Mouse (Mus musculus) kidney, postnatal 0 days (tissue): ENCODE measurements at regions not wholly inside any gene's neighbourhood (a gene's known extent, or its start where the extent isn't known, plus 50 kb on each side); places are given as distances from the start of the nearest gene placed in this dataset.

ENCODE experiments used
- ATAC-seq: fragments of 200-750 bp; cut with Nextera tagmentation; replicated peaks from 2 replicates; pipeline ENCODE4 v1.8.0; 2017; ENCODE audit warnings: low read depth, moderate number of reproducible peaks, moderate TSS enrichment, moderate library complexity; ENCODE audit not compliant: low FRiP score
- DNase-seq: peaks from one replicate; pipeline ENCODE4 v3.0.0-alpha.2; 2016; ENCODE audit warnings: low spot score
- H3K27ac ChIP-seq: fragments of 300-500 bp; sonication (generic); 2 replicates; pipeline ENCODE4 v1.5.1; 2014; ENCODE audit warnings: mild to moderate bottlenecking
- H3K27me3 ChIP-seq: fragments of 300-500 bp; sonication (generic); 2 replicates; pipeline ENCODE4 v1.6.1; 2014; ENCODE audit warnings: low read length, mixed read lengths; ENCODE audit not compliant: insufficient read depth
- H3K36me3 ChIP-seq: fragments of 300-500 bp; sonication (generic); 2 replicates; pipeline ENCODE4 v1.6.1; 2014; ENCODE audit warnings: low read length, mixed read lengths; ENCODE audit not compliant: insufficient read depth
- H3K4me1 ChIP-seq: fragments of 300-500 bp; sonication (generic); replicated peaks from 2 replicates; pipeline ENCODE4 v1.6.1; 2014; ENCODE audit warnings: antibody characterized with exemption, low read length, mixed read lengths; ENCODE audit not compliant: insufficient read depth
- H3K4me2 ChIP-seq: fragments of 300-500 bp; sonication (generic); 2 replicates; pipeline ENCODE4 v1.6.1; 2014; ENCODE audit warnings: mild to moderate bottlenecking, low read length, moderate library complexity, mixed read lengths
- H3K4me3 ChIP-seq: fragments of 300-500 bp; sonication (generic); replicated peaks from 2 replicates; pipeline ENCODE4 v1.5.1; 2014; ENCODE audit warnings: low read depth, low read length
- H3K9ac ChIP-seq: fragments of 300-500 bp; sonication (generic); 2 replicates; pipeline ENCODE4 v1.6.1; 2014; ENCODE audit warnings: low read depth, low read length
- H3K9me3 ChIP-seq: fragments of 300-500 bp; sonication (generic); replicated peaks from 2 replicates; pipeline ENCODE4 v1.6.1; 2016; ENCODE audit warnings: low read length, inconsistent platforms, mixed read lengths
- CTCF ChIP-seq: IDR thresholded peaks from 2 replicates; pipeline ENCODE4 v1.5.1; 2016; ENCODE audit warnings: antibody characterized with exemption, low read depth, mild to moderate bottlenecking, moderate library complexity
- WGBS: fragments of 180-500 bp; shearing (Covaris S2); extraction: QIAGEN DNeasy Blood & Tissue Kit; methylation state at CpG from one replicate; pipeline ENCODE4 v1.1.7; 2014; 5-methylcytosine and 5-hydroxymethylcytosine counted together

- Histone ChIP-seq H3K9ac (no peak overlapping the region), H3K4me1 (no peaks in the 10 kb centered on the region), H3K27me3 (no peaks in the 10 kb centered on the region), H3K27ac (no peak overlapping the region), H3K9me3 (no peaks in the 10 kb centered on the region), H3K36me3 (no peaks in the 10 kb centered on the region), H3K4me2 (no peak overlapping the region), H3K4me3 (no peak overlapping the region)
- no peak for ATAC-seq
- WGBS: 90% methylated on average over 1 of the region's 1 CpGs
- no peak for TF ChIP-seq CTCF
- no peak for DNase-seq
Observed at GRCm38 (mm10) chr11:18734075-18734474, 284.7 kb downstream of the Meis1 start.

- H3K27ac ChIP-seq: no peak overlapping the region
Observed at GRCm38 (mm10) chr11:18729742-18730141, 289.0 kb downstream of the Meis1 start.

GRCm38 (mm10) chr11:18722770-18723169, 296.0 kb downstream of the Meis1 start:
- no peaks in the 10 kb centered on the region for H3K36me3 ChIP-seq
- H3K27ac ChIP-seq: no peak overlapping the region
- H3K4me2 ChIP-seq: no peak overlapping the region
- ATAC-seq (no peak), DNase-seq (no peak)
- H3K9ac ChIP-seq: no peak overlapping the region
- no peaks in the 10 kb centered on the region for H3K4me1 ChIP-seq
- no peak overlapping the region for H3K4me3 ChIP-seq
- WGBS: 83% methylated on average over 8 of the region's 8 CpGs
- TF ChIP-seq CTCF: no peak
- no peaks in the 10 kb centered on the region for H3K27me3 ChIP-seq
- no peaks in the 10 kb centered on the region for H3K9me3 ChIP-seq

More at GRCm38 (mm10) chr11:18729742-18730141, 289.0 kb downstream of the Meis1 start:
- Histone ChIP-seq H3K27me3 (no peaks in the 10 kb centered on the region), H3K4me3 (no peak overlapping the region), H3K36me3 (no peaks in the 10 kb centered on the region), H3K9ac (no peak overlapping the region), H3K4me1 (no peaks in the 10 kb centered on the region), H3K9me3 (no peaks in the 10 kb centered on the region), H3K4me2 (no peak overlapping the region)
- 55% methylated on average over 4 of the region's 4 CpGs for WGBS
- DNase-seq: no peak
- ATAC-seq: no peak
- no peak for TF ChIP-seq CTCF

GRCm38 (mm10) chr11:18715851-18716126, 303.0 kb downstream of the Meis1 start:
- TF ChIP-seq CTCF: no peak
- H3K27me3 ChIP-seq: no peaks in the 10 kb centered on the region
- no peak overlapping the region for H3K27ac ChIP-seq
- H3K9ac ChIP-seq: no peak overlapping the region
- 27% methylated on average over 1 of the region's 1 CpGs for WGBS
- no peak overlapping the region for H3K4me3 ChIP-seq
- ATAC-seq (no peak; the same call in 1 of the 2 replicates), DNase-seq (no peak)
- H3K4me2 ChIP-seq: no peak overlapping the region
- H3K36me3 ChIP-seq: no peaks in the 10 kb centered on the region
- no peaks in the 10 kb centered on the region for H3K9me3 ChIP-seq
- H3K4me1 ChIP-seq: no peaks in the 10 kb centered on the region; the same call in 1 of the 2 replicates

- no peaks in the 10 kb centered on the region for H3K9me3 ChIP-seq
- no peak overlapping the region for H3K27ac ChIP-seq
- no peak overlapping the region for H3K9ac ChIP-seq
- ATAC-seq (no peak), DNase-seq (peak; percentile 82)
- no peak for TF ChIP-seq CTCF
- H3K4me3 ChIP-seq: no peak overlapping the region
- no peaks in the 10 kb centered on the region for H3K36me3 ChIP-seq
- H3K27me3 ChIP-seq: no peaks in the 10 kb centered on the region
- H3K4me2 ChIP-seq: no peak overlapping the region
- H3K4me1 ChIP-seq: no peaks in the 10 kb centered on the region; the same call in 1 of the 2 replicates
- 22% methylated on average over 2 of the region's 2 CpGs for WGBS
Observed at GRCm38 (mm10) chr11:18715050-18715850, 303.5 kb downstream of the Meis1 start.

GRCm38 (mm10) chr11:18714400-18714799, 304.4 kb downstream of the Meis1 start:
- Histone ChIP-seq H3K27ac (no peak overlapping the region), H3K4me2 (no peak overlapping the region), H3K4me3 (no peak overlapping the region), H3K9ac (no peak overlapping the region), H3K36me3 (no peaks in the 10 kb centered on the region), H3K9me3 (no peaks in the 10 kb centered on the region), H3K27me3 (no peaks in the 10 kb centered on the region), H3K4me1 (no peaks in the 10 kb centered on the region; the same call in 1 of the 2 replicates)
- no peak for TF ChIP-seq CTCF
- DNase-seq (peak; percentile 73), ATAC-seq (no peak)
- WGBS: 27% methylated on average over 5 of the region's 5 CpGs
